Mouse (Mus musculus) MN1 (cell line): ENCODE measurements around the gene Gpr39.

Source experiments
- DNase-seq: peaks from one replicate; pipeline ENCODE4 v3.0.0-alpha.2; 2016; ENCODE audit warnings: low spot score

Gpr39 gene

GRCm38 (mm10) chr1:125694338-125694737 is 17.5 kb downstream of the Gpr39 start:
- no peak for DNase-seq

- DNase-seq: no peak
These were observed 24.4 kb downstream of the Gpr39 start for GRCm38 (mm10) chr1:125701101-125701590.

- DNase-seq: no peak
These were observed 25.0 kb downstream of the Gpr39 start for GRCm38 (mm10) chr1:125701773-125702172.

GRCm38 (mm10) chr1:125702326-125702725 is 25.5 kb downstream of the Gpr39 start:
- DNase-seq: no peak

GRCm38 (mm10) chr1:125705412-125705811 is 28.6 kb downstream of the Gpr39 start:
- DNase-seq: no peak

GRCm38 (mm10) chr1:125715286-125715685 is 38.5 kb downstream of the Gpr39 start:
- no peak for DNase-seq

- no peak for DNase-seq
These were observed 39.4 kb downstream of the Gpr39 start for GRCm38 (mm10) chr1:125716241-125716640.

GRCm38 (mm10) chr1:125717906-125718305 is 41.1 kb downstream of the Gpr39 start:
- no peak for DNase-seq

GRCm38 (mm10) chr1:125719127-125719526 is 42.3 kb downstream of the Gpr39 start:
- no peak for DNase-seq

- DNase-seq: no peak
These were observed 44.4 kb downstream of the Gpr39 start for GRCm38 (mm10) chr1:125721104-125721758.

GRCm38 (mm10) chr1:125724304-125724703 is 47.5 kb downstream of the Gpr39 start:
- no peak for DNase-seq

- no peak for DNase-seq
These were observed 52.3 kb downstream of the Gpr39 start for GRCm38 (mm10) chr1:125729025-125729565.

GRCm38 (mm10) chr1:125729731-125730536 is 53.1 kb downstream of the Gpr39 start:
- no peak for DNase-seq

GRCm38 (mm10) chr1:125730537-125730880 is 53.7 kb downstream of the Gpr39 start:
- DNase-seq: no peak

GRCm38 (mm10) chr1:125731854-125732253 is 55.1 kb downstream of the Gpr39 start:
- DNase-seq: no peak

- DNase-seq: no peak
These were observed 68.0 kb downstream of the Gpr39 start for GRCm38 (mm10) chr1:125744766-125745165.

GRCm38 (mm10) chr1:125755335-125755996 is 78.7 kb downstream of the Gpr39 start:
- DNase-seq: no peak

- no peak for DNase-seq
These were observed 83.3 kb downstream of the Gpr39 start for GRCm38 (mm10) chr1:125759972-125760695.

GRCm38 (mm10) chr1:125760696-125761025 is 83.9 kb downstream of the Gpr39 start:
- no peak for DNase-seq

GRCm38 (mm10) chr1:125762076-125762475 is 85.3 kb downstream of the Gpr39 start:
- DNase-seq: no peak

GRCm38 (mm10) chr1:125789804-125790203 is 113.0 kb downstream of the Gpr39 start:
- DNase-seq: peak; percentile 9

GRCm38 (mm10) chr1:125800506-125800905 is 123.7 kb downstream of the Gpr39 start:
- no peak for DNase-seq
